ENCODE assay signal across 25 mouse cellular contexts in the genomic region with DNA sequence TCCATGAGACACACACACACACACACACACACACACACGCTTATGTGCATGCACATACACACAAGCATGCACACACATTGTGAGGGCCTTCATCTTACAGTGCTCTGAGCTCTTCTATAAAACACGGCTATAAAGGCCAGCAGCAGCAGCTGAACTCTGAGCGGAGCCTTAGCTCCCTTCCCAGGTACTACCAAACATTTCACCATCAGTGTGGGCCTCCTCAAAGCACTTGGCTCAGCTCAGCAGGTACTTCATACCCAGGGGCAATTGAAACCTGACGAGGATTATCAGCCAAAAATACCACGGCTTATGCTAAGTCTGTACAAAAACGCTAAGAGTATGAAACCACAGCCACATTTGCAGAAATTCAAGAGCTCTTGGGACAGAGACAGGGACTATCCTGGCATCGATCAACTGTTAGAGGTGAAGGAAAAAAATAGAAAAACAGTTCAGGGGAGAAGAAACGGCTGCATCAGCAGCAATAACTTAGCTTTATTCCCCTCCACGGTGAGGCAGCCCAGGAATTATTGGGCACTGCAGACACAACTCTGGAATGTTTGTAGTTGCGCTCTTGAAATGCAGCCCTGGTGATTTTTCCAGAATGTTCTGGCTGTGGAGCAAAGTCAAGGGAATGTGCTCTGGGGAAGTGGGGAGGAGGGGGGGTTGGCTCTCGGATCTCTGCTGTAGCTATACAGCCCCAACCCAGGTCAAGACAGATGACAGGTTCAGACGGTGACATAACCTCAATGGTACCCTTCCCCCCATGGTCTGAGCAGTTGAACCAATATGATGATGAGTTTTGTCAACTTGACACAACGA. TPM values are rescaled to one million over a fixed set of nuclear protein-coding genes. Genes with fewer than 3 reads are reported as not detected.
A peak's percentile ranks its signal among the peaks of the same experiment; 100 is the strongest.
DNase-seq lines count a peak whose midpoint lies in the region; ATAC-seq and TF ChIP-seq lines count a peak whose summit lies in the region.
"Had no signal": no experiment of that assay in that cellular context is flagged by ENCODE, and none has a peak within 500 bp of the region (broad histone marks: within the 10 kb centered on the region; RNA-seq: fewer than 3 reads in every experiment).

No protein-coding gene starts in this region.

- no peak for TF ChIP-seq POLR2A in limb, embryonic 14.5 days (IDR thresholded peaks at IDR 0.05; ENCODE audit: borderline replicate concordance, extremely low read depth, insufficient read depth, insufficient read length)

- 51% methylated on average over 13 of the region's 13 CpGs for WGBS in limb, embryonic 13.5 days
- WGBS in limb, embryonic 10.5 days: 84% methylated on average over 13 of the region's 13 CpGs
- 42% methylated on average over 13 of the region's 13 CpGs for WGBS in limb, embryonic 14.5 days
- 53% methylated on average over 13 of the region's 13 CpGs for WGBS in lung, embryonic 16.5 days
- 80% methylated on average over 13 of the region's 13 CpGs for WGBS in hindbrain, embryonic 11.5 days

- ATAC-seq in limb, embryonic 13.5 days (ENCODE audit: low FRiP score, low read depth): peak; percentile 67
- peak; percentile 60; the same call in 1 of the 2 replicates for ATAC-seq in limb, embryonic 14.5 days (ENCODE audit: low FRiP score, low read depth)
- peak; percentile 69 for ATAC-seq in lung, embryonic 16.5 days (ENCODE audit: low read depth)
- no peak for ATAC-seq in hindbrain, embryonic 11.5 days (ENCODE audit: low FRiP score)
- ATAC-seq: forebrain, embryonic 16.5 days; hindbrain, postnatal 0 days; intestine, embryonic 16.5 days had no signal

- no peak overlapping the region for H3K4me2 ChIP-seq in limb, embryonic 13.5 days (replicated peaks)
- H3K4me2 ChIP-seq in limb, embryonic 14.5 days (replicated peaks; ENCODE audit: low read depth, low read length, severe bottlenecking): no peak overlapping the region
- H3K4me2 ChIP-seq in lung, embryonic 16.5 days (ENCODE audit: low read depth, low read length): no peak overlapping the region
- no peak overlapping the region for H3K4me2 ChIP-seq in hindbrain, embryonic 11.5 days (replicated peaks; ENCODE audit: low read depth, low read length)
- H3K4me2 ChIP-seq: kidney, embryonic 15.5 days; midbrain, embryonic 12.5 days had no signal

- H3K36me3 ChIP-seq in limb, embryonic 13.5 days: no peaks in the 10 kb centered on the region
- no peaks in the 10 kb centered on the region for H3K36me3 ChIP-seq in limb, embryonic 10.5 days
- H3K36me3 ChIP-seq in limb, embryonic 14.5 days (ENCODE audit: control insufficient read depth, insufficient read depth, low read length): no peaks in the 10 kb centered on the region
- H3K36me3 ChIP-seq in lung, embryonic 16.5 days (ENCODE audit: control insufficient read depth, insufficient read depth, low read length): no peaks in the 10 kb centered on the region
- no peaks in the 10 kb centered on the region for H3K36me3 ChIP-seq in hindbrain, embryonic 11.5 days (ENCODE audit: control insufficient read depth, insufficient read depth, low read length)
- H3K36me3 ChIP-seq: forebrain, embryonic 10.5 days; heart, embryonic 10.5 days; kidney, embryonic 15.5 days; midbrain, embryonic 12.5 days had no signal

- H3K27ac ChIP-seq in limb, embryonic 13.5 days: peak overlapping the region; percentile 61; the same call in 1 of the 2 replicates
- no peak overlapping the region for H3K27ac ChIP-seq in limb, embryonic 10.5 days
- peak overlapping the region; percentile 61 for H3K27ac ChIP-seq in limb, embryonic 14.5 days (replicated peaks; ENCODE audit: low read depth, low read length)
- H3K27ac ChIP-seq in lung, embryonic 16.5 days (ENCODE audit: low read length): peak overlapping the region; percentile 31
- no peak overlapping the region for H3K27ac ChIP-seq in hindbrain, embryonic 11.5 days (ENCODE audit: low read depth, low read length)
- H3K27ac ChIP-seq: forebrain, embryonic 10.5 days; heart, embryonic 10.5 days; hindbrain, postnatal 0 days; kidney, embryonic 15.5 days; midbrain, embryonic 12.5 days had no signal

- H3K9ac ChIP-seq in limb, embryonic 13.5 days: no peak overlapping the region
- H3K9ac ChIP-seq in limb, embryonic 14.5 days (ENCODE audit: low read depth, low read length, severe bottlenecking): no peak overlapping the region
- H3K9ac ChIP-seq in lung, embryonic 16.5 days (ENCODE audit: low read length): no peak overlapping the region
- no peak overlapping the region for H3K9ac ChIP-seq in hindbrain, embryonic 11.5 days (ENCODE audit: low read depth, low read length)
- H3K9ac ChIP-seq: kidney, embryonic 15.5 days; midbrain, embryonic 12.5 days had no signal

- peaks cover 19% of the 10 kb centered on the region for H3K27me3 ChIP-seq in limb, embryonic 13.5 days
- no peaks in the 10 kb centered on the region for H3K27me3 ChIP-seq in limb, embryonic 10.5 days (ENCODE audit: low read depth, poor library complexity, severe bottlenecking)
- H3K27me3 ChIP-seq in limb, embryonic 14.5 days (ENCODE audit: control insufficient read depth, insufficient read depth, low read length): no peaks in the 10 kb centered on the region
- no peaks in the 10 kb centered on the region for H3K27me3 ChIP-seq in lung, embryonic 16.5 days (ENCODE audit: control insufficient read depth, insufficient read depth, low read depth, low read length)
- H3K27me3 ChIP-seq in hindbrain, embryonic 11.5 days (ENCODE audit: control insufficient read depth, insufficient read depth, low read length): no peaks in the 10 kb centered on the region
- H3K27me3 ChIP-seq: kidney, embryonic 15.5 days; midbrain, embryonic 12.5 days had no signal

- H3K4me3 ChIP-seq in limb, embryonic 13.5 days: no peak overlapping the region
- H3K4me3 ChIP-seq in limb, embryonic 10.5 days: no peak overlapping the region
- H3K4me3 ChIP-seq in limb, embryonic 14.5 days (replicated peaks; ENCODE audit: low read length): no peak overlapping the region
- H3K4me3 ChIP-seq in lung, embryonic 16.5 days (ENCODE audit: low read length): no peak overlapping the region
- H3K4me3 ChIP-seq in hindbrain, embryonic 11.5 days (ENCODE audit: low read depth, low read length): no peak overlapping the region
- H3K4me3 ChIP-seq: forebrain, embryonic 10.5 days; heart, embryonic 10.5 days; kidney, embryonic 15.5 days; midbrain, embryonic 12.5 days had no signal

- no peaks in the 10 kb centered on the region for H3K9me3 ChIP-seq in limb, embryonic 13.5 days
- H3K9me3 ChIP-seq in limb, embryonic 10.5 days (replicated peaks): no peaks in the 10 kb centered on the region
- no peaks in the 10 kb centered on the region for H3K9me3 ChIP-seq in limb, embryonic 14.5 days (ENCODE audit: control insufficient read depth, low read length)
- no peaks in the 10 kb centered on the region for H3K9me3 ChIP-seq in lung, embryonic 16.5 days (ENCODE audit: control insufficient read depth, low read length)
- H3K9me3 ChIP-seq in hindbrain, embryonic 11.5 days (ENCODE audit: control insufficient read depth, low read length): no peaks in the 10 kb centered on the region
- H3K9me3 ChIP-seq: forebrain, embryonic 10.5 days; heart, embryonic 10.5 days; kidney, embryonic 15.5 days had no signal

- DNase-seq in limb, embryonic 10.5 days (ENCODE audit: low spot score): no peak
- no peak for DNase-seq in limb, embryonic 14.5 days (ENCODE audit: low spot score)
- DNase-seq in hindbrain, embryonic 11.5 days (ENCODE audit: low spot score): no peak
- no peak for DNase-seq in left cerebral cortex, adult 11 months (ENCODE audit: low spot score)
- DNase-seq in right cerebral cortex, postnatal 36 days (ENCODE audit: low spot score in 2 of 2): no peak
- DNase-seq: adrenal gland, postnatal 10 days; cerebellum, adult 18-20 months; cerebellum, postnatal 14 days; kidney, postnatal 36 days; layer of hippocampus, postnatal 36 days; retina, postnatal 1 day; right cerebral cortex, postnatal 25 days; thymus, postnatal 14 days had no signal

- peaks cover 21% of the 10 kb centered on the region for H3K4me1 ChIP-seq in limb, embryonic 13.5 days
- no peaks in the 10 kb centered on the region for H3K4me1 ChIP-seq in limb, embryonic 10.5 days
- H3K4me1 ChIP-seq in limb, embryonic 14.5 days (ENCODE audit: control insufficient read depth, insufficient read depth, low read length): peaks cover 5% of the 10 kb centered on the region; the same call in 1 of the 2 replicates
- no peaks in the 10 kb centered on the region for H3K4me1 ChIP-seq in lung, embryonic 16.5 days (replicated peaks; ENCODE audit: control insufficient read depth, insufficient read depth, low read length)
- H3K4me1 ChIP-seq in hindbrain, embryonic 11.5 days (replicated peaks; ENCODE audit: control insufficient read depth, insufficient read depth, low read length): no peaks in the 10 kb centered on the region
- H3K4me1 ChIP-seq: forebrain, embryonic 10.5 days; kidney, embryonic 15.5 days; midbrain, embryonic 12.5 days had no signal

RNA-seq across cellular contexts. Expression of gene Cytl1, which starts 8.8 kb away (rescaled TPM):
- polyA plus RNA-seq in limb, embryonic 13.5 days (2015; fragmentation: Nextera tagmentation; extraction: Ambion mirVana): 109 and 118 TPM in 2 replicates
- polyA plus RNA-seq in limb, embryonic 10.5 days (2016; fragmentation: Nextera tagmentation; extraction: Ambion mirVana): 0.20 and 0.69 TPM in 2 replicates
- polyA plus RNA-seq in limb, embryonic 14.5 days (2012; rRNA removed): 195 and 243 TPM in 2 replicates
- polyA plus RNA-seq in limb, embryonic 14.5 days (2014; fragmentation: Nextera tagmentation; extraction: Ambion mirVana): 126 and 149 TPM in 2 replicates
- polyA plus RNA-seq in lung, embryonic 16.5 days (2015; fragmentation: Nextera tagmentation; extraction: Ambion mirVana): 37.7 and 39.2 TPM in 2 replicates
- polyA plus RNA-seq in hindbrain, embryonic 11.5 days (2014; fragmentation: Nextera tagmentation; extraction: Ambion mirVana): 0.76 and 1.5 TPM in 2 replicates
- polyA plus RNA-seq: C2C12; forebrain, embryonic 16.5 days; liver, adult 2 months; liver, embryonic 16.5 days had no signal

RNA-seq across cellular contexts. Expression of gene Stk32b, which starts 27.1 kb away (rescaled TPM):
- polyA plus RNA-seq in limb, embryonic 13.5 days (2015; fragmentation: Nextera tagmentation; extraction: Ambion mirVana): 7.2 and 7.6 TPM in 2 replicates
- polyA plus RNA-seq in limb, embryonic 10.5 days (2016; fragmentation: Nextera tagmentation; extraction: Ambion mirVana): 0.05 and 0.18 TPM in 2 replicates
- 18.0 and 28.2 TPM in 2 replicates for polyA plus RNA-seq in limb, embryonic 14.5 days (2012; rRNA removed)
- 7.8 and 9.5 TPM in 2 replicates for polyA plus RNA-seq in limb, embryonic 14.5 days (2014; fragmentation: Nextera tagmentation; extraction: Ambion mirVana)
- 0.50 and 0.91 TPM in 2 replicates for polyA plus RNA-seq in lung, embryonic 16.5 days (2015; fragmentation: Nextera tagmentation; extraction: Ambion mirVana)
- 6.3 TPM in 2 replicates for polyA plus RNA-seq in hindbrain, embryonic 11.5 days (2014; fragmentation: Nextera tagmentation; extraction: Ambion mirVana)
- polyA plus RNA-seq: C2C12; liver, adult 2 months had no signal

Comparison
In these comparisons a context has a peak if more than half of its experiments do, and no peak if none do; other contexts are left out.
1. H3K27ac ChIP-seq: peak in limb, embryonic 13.5 days (single experiment), limb, embryonic 14.5 days (single experiment) and lung, embryonic 16.5 days (single experiment); none in limb, embryonic 10.5 days (single experiment) and hindbrain, embryonic 11.5 days (single experiment).
2. RNA of gene Cytl1, which starts 8.8 kb away (polyA plus RNA-seq): 126 to 243 TPM in limb, embryonic 14.5 days, 109 to 118 TPM in limb, embryonic 13.5 days and 37.7 to 39.2 TPM in lung, embryonic 16.5 days; 0.76 to 1.5 TPM in hindbrain, embryonic 11.5 days and 0.20 to 0.69 TPM in limb, embryonic 10.5 days; every median in the first group is over 10 times any median in the second.